Mouse (Mus musculus): Measurements from ENCODE around the gene Psmc5.
A peak's percentile ranks its signal among the peaks of the same experiment; 100 is the strongest.

Gene Psmc5

DNA sequence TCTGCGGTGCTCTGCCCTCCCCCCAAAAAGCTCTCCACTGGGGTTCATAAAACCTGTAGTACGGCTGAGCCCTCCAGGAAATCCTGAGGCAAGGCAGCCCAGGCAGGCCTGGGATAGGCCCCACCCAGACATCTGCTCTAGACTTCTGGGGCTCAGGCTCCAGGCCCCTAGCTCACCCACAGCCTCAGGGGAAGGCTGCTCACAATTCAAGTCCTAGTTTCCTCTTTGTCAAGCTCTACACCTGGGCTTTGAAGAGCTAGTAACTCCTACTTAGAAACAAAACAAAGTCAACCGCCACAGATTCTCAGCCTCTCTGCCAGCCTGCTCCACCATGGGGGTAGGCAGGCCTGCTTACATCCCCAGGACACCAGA, 13.1 kb downstream of the Psmc5 start:
- peak; percentile 40 for DNase-seq

DNA sequence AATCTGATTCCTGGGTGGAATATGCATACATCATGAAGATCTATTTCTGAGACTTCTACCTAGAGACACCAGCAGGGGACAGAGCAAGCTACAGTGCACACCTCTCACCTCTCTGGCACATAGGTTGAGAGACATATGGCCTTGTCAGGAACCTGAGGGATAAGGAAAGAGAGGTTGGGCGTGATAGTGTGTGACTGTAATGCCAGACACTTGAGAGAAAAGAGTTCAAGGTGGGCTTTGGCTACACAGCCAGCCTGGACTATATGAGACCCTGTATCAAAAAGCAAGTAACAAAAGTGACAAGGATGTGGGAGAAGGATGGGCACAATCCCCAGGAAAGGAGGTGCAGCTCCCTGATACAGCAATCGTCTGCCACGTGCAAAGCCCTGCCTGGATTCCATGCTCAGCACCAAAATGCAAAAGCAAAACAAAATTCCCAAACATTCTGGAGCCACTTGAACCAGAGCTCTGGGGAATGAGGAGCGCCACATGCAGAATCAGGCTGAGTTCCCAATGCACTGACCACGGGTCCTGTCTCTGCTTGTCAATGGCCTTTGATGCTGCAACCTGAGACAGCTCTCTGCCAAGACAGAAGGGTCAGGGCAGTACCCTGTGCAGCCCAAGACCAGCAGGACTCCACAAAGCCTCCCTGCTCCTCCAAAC, 15.3 kb downstream of the Psmc5 start:
- DNase-seq = no peak

DNA sequence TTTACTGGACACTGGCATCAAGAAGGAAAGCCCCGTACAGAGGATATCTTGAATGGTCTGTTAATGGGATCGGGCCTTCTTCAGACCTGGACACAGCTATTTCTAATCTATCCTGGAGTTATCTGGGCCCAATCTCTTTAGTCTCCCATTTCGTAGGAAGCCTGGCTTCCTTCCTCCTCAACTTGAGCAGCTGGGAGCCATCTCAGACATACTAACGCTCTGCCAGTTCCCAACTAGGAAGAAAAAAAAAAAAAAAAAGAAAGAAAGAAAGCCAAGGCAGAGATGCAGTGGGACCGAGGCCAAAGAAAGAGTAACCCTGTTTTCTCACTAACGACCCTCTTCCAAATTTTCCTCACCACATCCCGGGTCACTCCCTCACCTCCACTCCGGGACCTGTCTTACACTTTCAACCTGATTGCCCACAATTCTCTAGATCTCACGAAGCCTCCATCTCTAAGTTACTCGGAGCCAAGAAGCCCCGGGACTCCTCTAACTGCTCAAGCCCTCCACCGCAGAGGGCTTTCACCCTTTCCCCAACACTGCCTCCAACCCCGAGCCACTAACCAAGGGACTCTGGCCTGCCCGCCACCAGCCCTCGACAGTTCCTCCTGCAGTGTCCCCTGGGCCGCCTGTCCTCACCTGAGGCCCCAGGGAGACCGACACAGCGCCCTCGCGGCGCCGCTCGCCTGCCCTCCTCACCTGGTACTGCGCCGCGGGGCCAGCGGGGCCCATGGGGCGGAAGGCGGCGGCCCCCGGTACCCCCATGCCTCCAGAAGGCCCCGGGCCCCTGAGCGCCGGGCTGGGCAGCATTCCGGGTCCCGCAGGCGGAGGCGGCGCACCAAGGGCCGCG, 16.1 kb downstream of the Psmc5 start:
- DNase-seq = peak; percentile 48

DNA sequence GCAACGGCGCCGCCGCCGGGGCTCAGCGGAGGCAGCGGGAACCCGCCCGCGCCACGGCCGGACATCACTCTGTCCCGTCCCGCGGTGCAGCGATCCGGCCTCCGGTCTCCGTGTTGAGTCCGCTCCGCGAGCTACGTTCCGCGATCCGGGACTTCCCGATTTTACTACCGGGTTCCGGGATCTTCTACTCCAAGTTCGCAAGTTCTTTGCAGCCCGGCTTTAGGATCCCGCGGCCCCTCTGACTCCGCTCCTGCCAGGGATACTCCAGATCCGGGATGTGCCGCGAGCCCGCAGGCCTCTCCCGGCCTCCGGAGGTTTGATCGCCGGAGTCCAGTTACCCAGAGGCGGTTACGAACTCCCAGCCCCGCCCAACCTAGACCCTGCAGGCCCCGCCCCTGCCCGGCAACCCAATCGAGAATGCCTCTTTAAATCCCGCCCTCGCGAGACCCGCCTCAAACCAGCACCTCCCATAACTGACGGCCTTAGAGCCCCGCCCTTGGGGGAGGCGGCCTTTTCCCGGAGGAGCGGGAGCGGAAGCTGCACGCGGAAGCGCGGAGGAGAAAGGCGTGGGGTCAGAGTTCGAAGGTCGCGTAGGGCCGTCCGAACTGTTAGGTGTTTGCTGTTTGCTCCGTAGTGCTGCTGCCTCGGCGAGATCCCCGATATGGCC, 16.8 kb downstream of the Psmc5 start, which contains the start of gene Smarcd2:
TSS of gene Smarcd2 (minus strand) at position 329 of the 667 bp plus-strand sequence.
- DNase-seq = peak; percentile 100

DNA sequence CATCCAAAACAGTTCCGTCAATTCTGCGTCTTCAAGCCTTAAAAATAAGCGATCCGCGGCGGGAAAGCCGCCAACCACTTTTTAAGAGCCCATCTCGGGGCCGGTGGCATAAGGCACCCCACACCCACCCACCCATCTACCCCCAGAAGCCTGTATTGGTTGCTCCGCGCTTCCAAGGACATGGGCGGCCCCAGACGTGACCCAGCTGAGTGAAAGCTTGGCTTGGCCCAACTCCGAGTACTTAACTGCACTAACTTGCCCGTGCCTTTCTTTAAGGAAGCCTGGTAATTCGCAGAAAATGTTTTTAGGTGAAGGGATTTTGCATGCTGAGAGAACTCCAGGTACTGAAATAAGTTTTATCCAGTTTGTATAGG, 17.3 kb downstream of the Psmc5 start:
- no peak for DNase-seq

DNA sequence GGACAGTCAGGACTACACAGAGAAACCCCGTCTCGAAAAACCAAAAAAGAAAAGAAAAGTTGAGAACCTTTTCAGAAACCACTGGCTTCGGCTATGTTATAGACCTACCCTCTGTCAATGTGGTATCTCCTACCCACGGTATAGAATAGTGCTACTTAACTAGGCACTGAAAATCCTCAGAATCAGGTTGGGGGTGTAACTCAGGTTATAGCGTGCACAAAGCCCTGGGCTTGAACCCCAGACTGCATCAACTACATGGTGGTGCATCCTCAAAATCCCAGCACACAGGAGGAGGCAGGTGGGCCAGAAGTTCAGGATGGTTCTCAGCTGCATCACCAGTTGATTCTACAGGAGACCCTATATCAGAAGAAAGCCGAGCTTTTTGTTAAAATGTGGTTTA, 17.9 kb downstream of the Psmc5 start:
- no peak for DNase-seq

DNA sequence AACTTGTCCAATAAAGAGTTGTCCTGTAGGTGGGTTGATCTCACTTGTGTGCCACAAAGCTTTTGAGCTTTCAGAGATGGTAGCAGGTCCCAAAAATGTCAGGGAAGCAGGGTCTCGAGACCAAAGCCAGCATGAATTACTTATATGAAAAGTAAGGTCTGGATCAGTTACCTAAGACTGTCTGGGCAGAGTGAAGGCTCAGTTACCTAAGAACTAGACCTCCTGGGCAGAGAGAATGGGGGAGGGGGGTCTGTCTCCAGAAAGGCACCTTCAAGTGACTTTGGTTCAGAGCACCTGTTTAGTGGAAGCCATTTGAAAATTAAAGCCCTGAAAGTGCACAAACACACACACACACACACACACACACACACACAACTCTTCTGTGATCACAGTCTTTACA, 18.4 kb downstream of the Psmc5 start:
- no peak for DNase-seq

DNA sequence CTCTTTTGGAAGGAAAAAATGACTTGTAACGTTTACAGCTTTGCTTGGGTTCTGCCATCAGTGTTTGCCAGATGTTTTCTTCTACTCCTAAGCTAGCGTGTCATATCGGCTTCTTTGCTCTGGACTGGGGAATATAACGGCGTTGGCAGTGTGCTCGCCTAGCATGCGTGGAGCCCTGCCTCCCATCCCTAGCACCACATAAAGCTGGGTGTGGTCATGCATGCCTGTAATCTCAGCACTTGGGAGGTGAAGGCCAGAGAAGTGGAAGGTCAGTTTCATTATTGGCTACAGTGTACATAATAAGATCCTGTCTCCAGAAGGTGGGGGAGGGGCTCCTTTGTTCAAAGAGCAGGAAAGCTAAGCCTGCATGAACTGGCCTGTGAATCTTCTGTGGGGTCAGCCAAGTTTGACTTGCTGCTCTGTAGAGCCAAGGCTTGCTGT, 19.0 kb downstream of the Psmc5 start:
- DNase-seq = peak; percentile 82

DNA sequence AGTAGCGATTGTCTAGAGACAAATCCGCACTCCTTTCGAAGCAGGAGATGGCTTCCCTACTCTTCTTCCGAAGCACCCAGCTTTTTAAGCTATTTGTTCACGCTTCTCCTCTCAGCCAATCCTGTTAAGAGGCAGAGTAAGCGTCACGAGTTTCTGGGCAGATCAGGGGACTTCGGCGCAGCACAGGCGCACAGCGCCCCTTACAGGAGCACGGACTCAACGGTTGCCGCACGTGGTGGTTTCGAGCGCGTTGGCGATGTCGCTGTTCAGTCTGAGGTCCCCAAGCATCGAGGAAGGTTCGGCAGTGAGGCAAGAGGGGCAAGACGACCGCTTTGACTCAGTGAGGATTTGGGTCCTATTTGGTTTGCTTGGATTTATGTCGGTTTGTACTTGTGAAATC, 20.5 kb downstream of the Psmc5 start, which contains the start of gene Tcam1:
TSS of gene Tcam1 (plus strand) at position 219 of the 400 bp plus-strand sequence.
- peak; percentile 97 for DNase-seq

DNA sequence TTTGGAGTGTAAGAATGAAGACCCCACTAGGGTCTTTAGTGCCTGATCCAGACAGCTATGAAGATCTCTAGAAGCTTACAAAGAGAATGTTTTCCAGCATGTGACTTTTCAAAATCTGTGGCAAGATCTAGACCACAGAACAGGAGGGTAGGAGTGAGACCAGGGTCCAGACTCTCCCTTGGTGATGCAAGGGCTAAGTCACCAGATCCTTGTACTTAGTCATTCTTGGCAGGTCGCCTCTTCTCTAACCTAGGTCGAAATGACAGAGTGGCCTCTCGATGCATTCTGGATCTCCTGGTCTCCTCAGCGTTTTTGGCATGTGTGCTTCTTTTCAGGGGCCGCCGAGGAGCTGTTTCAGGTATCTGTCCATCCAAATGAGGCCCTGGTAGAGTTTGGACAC, 26.5 kb downstream of the Psmc5 start:
- no peak for DNase-seq

DNA sequence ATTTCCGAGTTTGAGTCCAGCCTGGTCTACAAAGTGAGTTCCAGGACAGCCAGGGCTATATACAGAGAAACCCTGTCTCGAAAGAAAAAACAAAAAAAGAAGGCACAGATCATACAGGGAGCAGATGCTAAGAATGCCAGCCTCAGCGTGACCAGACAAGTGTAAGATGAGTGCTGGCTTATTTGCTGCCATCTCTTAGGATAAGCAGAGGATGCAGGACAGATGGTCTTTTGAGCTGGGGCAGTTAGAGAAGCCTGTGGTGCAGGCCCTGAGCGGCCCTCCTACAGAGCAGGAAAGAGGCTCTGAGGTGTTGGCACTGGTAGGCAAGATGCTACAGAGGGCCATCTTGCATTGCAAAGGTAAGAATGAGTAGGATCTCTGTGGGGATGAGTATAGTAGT, 27.4 kb downstream of the Psmc5 start:
- DNase-seq = no peak

DNA sequence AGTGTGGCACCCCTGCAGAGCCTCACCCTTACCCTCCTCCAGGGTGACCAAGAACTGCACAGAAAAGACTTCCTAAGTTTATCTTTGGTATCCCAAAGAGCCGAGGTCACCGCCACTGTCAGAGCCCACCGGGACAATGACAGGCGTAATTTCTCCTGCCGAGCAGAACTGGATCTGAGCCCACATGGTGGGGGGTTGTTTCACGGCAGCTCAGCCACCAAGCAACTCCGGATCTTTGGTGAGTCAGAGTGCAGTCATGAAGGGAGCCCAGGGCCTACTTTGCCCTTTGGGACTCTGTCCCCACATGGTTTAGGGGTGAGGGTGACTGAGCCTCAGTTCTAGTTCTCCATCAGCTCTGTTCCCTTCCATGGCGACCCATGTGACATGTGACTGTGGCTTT, 28.2 kb downstream of the Psmc5 start:
- DNase-seq = no peak

DNA sequence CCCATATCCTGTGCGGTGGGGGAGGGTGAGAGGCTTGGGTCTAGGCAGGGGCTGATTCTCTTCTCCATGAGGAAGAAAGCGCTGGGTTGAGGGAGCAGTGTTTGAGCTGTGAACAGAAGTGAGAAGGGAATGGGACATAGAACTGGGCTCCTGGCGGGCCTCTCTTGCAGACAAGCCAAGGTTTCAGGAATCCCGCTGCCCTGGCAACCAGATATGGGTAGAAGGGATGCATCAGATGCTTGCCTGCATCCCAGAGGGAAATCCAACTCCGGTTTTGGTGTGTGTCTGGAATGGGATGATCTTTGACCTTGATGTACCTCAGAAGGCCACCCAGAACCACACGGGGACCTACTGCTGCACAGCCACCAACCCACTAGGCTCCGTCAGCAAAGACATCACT, 30.3 kb downstream of the Psmc5 start:
- no peak for DNase-seq

DNA sequence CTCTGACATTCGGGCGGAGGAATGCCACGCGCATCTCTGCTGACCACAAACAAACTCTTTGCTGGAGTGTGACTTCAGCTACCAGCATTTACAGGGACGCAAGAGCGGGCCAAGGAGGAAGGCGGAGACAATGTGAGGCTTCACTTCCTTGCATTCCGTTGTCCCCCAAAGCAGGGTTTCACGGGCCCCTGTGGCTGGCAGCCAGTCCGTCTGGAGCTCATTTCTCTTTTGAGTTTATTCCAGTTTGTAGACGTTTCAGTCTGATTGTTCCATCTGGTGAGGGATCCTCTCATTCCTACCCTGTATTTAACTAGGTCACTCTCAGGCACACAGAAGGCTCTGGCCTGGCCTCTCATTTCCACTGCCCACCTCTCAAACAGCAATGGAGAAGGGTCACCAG, 31.0 kb downstream of the Psmc5 start:
- DNase-seq = no peak

DNA sequence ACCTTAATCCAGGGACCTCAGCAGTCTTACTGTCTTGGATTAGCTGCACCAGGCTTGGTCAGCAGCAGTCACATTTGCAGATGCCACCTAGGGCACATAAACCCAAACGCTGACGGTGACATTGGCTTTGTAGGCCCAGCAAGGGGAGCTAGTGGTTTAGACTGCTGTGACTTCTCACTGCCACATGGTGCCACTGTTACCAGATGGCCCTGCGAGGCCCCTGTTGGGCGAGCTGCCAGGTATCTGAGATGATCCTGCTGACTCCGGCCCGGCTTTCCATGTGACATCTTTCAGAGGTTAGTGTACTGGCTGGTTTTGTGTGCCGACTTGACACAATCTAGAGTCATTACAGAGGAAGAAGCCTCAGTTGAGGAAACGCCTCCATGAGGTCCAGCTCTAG, 33.4 kb downstream of the Psmc5 start:
- peak; percentile 64 for DNase-seq

DNA sequence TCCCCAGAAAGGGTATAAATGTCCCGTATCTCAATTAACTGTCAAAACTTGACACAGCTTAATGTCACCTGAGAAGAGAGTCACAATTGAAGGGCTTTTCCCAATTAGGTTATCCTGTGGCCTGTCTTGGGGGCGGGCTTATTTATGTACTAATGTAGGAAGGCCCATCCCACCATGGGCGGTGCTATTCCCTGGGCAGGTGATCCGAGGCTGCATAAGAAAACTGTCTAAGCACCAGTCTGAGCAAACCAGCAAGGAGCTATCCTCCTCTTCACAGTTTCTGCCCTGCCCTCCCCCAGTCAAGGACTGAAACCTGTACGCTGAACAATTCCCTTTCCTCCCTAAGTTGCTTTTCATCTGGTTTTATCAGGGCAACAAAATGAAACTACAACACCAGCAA, 34.4 kb downstream of the Psmc5 start:
- no peak for DNase-seq

DNA sequence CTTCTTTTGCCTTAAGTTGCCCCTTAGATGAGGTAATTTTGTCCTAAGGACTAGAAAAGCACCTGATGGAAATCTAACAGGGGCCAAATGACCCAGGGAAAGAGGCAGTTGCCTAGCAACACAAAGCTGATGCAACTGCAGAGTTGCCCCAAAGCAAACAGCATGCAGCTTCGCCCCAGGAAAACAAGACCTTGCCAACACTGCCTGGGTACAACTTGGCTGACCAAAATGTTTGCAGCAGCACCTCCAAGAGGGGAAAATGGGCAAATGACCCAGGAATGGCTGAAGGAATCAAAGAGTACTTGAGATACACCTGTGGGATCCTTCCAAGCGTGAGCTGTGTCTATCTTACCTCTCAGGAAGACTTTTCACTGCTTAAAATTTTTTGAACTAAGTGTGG, 35.9 kb downstream of the Psmc5 start:
- DNase-seq = peak; percentile 82

DNA sequence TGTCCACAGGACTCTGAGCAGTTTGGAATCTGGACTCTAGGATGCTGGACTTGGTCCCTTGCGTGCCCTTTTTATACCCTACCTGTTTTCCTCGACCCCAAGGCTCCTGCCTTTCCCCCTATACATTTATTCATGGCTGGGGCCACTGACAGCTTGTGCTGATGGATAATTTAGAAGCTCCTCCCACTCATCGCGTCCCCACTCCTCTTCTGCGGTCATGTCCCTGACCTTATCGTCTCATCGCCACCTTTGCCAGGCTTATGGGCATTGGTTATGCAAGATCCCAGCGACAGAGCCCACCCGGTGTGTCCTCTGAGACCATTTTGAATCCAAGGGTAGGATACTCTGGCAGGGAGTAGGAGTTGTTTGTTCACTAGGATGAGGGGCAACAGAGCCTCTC, 45.8 kb downstream of the Psmc5 start, which contains the start of gene Gh:
TSS of gene Gh (minus strand) at position 101 of the 400 bp plus-strand sequence.
- DNase-seq = no peak

DNA sequence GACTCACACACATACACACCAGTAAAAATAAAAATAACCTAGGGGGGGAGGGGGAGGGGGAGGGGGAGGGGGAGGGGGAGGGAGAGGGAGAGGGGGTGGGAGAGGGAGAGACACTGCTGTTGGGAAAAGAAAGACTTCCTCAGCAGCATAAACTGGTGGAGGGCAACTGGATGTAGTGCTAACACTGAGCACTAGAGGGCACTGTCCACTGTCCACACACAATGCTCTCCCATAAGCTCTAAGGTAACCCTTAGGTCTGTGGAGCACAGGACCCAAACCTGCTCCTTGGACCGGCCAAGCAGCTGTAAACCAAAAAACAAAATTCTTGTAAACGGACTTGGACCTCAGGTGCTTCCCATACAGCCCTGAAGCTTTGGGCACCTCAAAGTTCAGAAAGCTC, 46.7 kb downstream of the Psmc5 start:
- DNase-seq = peak; percentile 76

DNA sequence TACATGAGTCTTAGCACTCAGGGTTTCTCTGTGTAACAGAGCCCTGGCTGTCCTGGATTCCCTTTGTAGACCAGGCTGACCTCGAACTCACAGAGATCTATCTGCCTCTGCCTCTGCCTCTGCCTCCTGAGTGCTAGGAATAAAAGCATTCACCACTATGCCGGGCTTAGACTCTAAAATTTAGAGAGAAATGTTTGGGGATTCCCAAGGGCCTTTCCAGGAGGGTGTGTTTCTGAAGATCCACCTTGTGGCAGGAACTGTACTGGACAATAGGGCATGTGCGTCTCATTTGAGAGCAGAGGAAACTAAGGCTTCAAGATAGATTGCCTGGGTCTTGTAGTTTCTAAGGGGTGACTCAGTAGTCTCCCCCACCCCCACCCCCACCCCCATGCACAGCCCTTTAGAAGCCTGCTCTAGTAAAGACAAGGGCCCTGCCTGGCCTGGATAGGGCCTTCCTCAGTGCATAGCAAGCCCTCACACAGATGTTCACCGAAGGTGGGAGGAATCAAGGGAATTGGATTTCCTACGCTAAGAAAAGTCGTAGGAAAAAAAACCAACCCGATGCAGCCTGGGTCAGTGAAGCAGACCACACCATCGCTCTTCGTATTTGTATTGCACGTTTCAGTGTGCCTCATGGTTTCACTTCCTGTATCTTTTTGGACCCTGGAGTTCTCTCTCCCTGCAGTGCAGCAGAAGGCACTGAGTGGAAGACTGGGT, 49.6 kb downstream of the Psmc5 start:
- peak; percentile 42 for DNase-seq

DNA sequence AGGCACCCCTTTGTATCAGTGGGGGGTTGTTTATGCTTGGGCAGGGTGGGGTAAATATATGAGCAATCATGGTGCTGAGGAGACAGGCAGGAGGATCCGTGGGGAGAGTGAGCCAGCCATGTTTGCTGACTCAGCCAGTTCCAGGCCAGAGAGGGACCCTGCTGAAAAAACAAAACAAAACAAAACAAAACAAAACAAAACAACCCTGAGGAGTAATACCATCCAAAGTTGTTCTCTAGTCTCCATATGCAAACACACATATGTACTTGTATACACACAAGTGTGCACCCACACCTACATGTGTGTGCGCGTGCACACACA, 50.1 kb downstream of the Psmc5 start:
- no peak for DNase-seq

DNA sequence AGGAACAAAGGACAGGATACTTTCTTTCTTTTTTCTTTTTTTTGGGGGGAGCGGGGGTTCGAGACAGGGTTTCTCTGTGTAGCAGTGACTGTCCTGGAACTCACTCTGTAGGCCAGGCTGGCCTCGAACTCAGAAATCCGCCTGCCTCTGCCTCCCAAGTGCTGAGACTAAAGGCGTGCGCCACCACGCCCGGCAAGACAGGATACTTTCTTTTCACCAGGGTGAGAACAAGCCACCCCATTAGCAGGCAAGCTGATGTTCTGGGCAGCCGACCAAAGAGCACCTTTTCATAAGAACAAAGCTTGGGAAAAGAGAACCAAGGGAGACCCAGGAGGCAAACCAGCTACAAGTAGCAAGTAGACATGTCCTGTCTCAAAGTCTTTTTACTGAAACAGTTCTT, 50.8 kb downstream of the Psmc5 start:
- no peak for DNase-seq

DNA sequence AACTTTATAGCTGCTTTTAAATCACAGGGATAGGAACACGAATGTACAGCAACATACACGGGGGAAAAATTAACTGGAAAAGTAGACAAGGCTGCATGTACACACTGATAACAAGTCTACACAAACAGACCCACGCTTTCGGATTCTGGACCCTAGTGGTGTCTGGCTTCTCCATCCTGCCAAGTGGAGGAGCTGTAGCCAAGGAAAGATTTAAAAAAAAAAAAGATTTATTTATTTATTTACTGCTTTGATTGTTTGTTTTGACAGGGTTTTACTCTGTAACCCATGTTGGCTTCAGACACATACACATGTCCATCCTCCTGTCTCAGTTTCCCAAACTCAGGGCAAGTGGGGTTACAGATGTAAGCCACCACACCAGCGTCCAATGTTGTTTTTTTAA, 51.5 kb downstream of the Psmc5 start:
- no peak for DNase-seq

Measured in lung, postnatal 36 days (tissue).